12 mouse cellular contexts compared by ENCODE assay signal in the genomic region with DNA sequence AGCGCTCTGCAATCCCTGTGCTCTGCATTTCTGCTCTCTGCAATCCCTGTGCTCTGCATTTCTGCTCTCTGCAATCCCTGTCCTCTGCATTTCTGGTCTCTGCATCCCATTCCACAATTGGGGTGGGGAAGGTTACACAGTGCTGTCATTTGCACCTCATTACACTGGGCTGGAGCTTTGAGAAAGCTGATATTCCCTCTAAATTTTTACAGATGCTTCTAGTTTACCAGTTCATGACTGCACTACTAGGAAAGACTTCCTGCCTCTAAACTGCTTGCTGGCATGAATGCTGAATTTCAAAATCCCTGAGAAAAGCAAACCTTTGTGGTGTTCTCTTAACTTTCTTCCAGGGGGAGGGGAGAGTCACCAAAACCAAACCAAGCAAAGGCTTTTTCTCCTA. TPM values are rescaled to one million over a fixed set of nuclear protein-coding genes. Genes with fewer than 3 reads are reported as not detected.
DNase-seq lines count a peak whose midpoint lies in the region; ATAC-seq lines count a peak whose summit lies in the region.
"Had no signal": no experiment of that assay in that cellular context is flagged by ENCODE, and none has a peak within 500 bp of the region (broad histone marks: within the 10 kb centered on the region; RNA-seq: fewer than 3 reads in every experiment).

No protein-coding gene starts in this region.

- DNase-seq in NIH3T3 (ENCODE audit: low read depth), result peak; percentile 91
- DNase-seq in embryo, embryonic 10 days (ENCODE audit: low spot score), result peak; percentile 39
- peak; percentile 56 for DNase-seq in fibroblast of lung, adult 2 months (ENCODE audit: low read depth)
- DNase-seq in lung, postnatal 10 days, result peak; percentile 16
- DNase-seq in retina, embryonic 14.5 days (ENCODE audit: low spot score), result no peak
- DNase-seq in spleen, postnatal 10 days (ENCODE audit: low spot score in 2 of 2), result no peak
- DNase-seq: adrenal gland, adult 8-10 months; cerebellum, postnatal 10 days; right cerebral cortex, postnatal 14 days; thymus, postnatal 25 days had no signal

- ATAC-seq in megakaryocyte progenitor cell, adult 5-6 weeks (replicated peaks; ENCODE audit: poor library complexity), result no peak

RNA-seq across cellular contexts. Expression of a gene that starts 41.1 kb away (rescaled TPM):
- total RNA-seq in megakaryocyte progenitor cell, adult 5-6 weeks (2015), result not detected in 2 replicates
- total RNA-seq in megakaryocyte progenitor cell, adult 5-6 weeks (2017), result not detected in 2 replicates
- total RNA-seq: CH12.LX had no signal

Comparison
In these comparisons a context has a peak if more than half of its experiments do, and no peak if none do; other contexts are left out.
1. DNase-seq: peak in NIH3T3 (single experiment), embryo, embryonic 10 days (single experiment), fibroblast of lung, adult 2 months (single experiment) and lung, postnatal 10 days (single experiment); none in retina, embryonic 14.5 days (single experiment) and spleen, postnatal 10 days (0 of 2).